Mouse (Mus musculus) heart, adult 8-10 months (tissue): ENCODE results near the gene Defa25. TPM values are rescaled to one million over a fixed set of nuclear protein-coding genes. Genes with fewer than 3 reads are reported as not detected.
"Not testable (repeated sequence)": the region's sequence is repeated elsewhere in the genome, so short reads cannot be mapped to it uniquely, and the experiment has no call there.

ENCODE experiments used
- DNase-seq: peaks from one replicate; pipeline ENCODE4 v3.0.0; 2022; ENCODE audit warnings: low spot score
- total RNA-seq, 4 experiments: library from RNA; stranded (reverse); gene quantifications; 2 replicates each; pipeline ENCODE4 v1.2.4; 2022

Gene Defa25
- total RNA-seq = not detected

- DNase-seq = not testable (repeated sequence)
These were observed at the start of gene Defa25 for GRCm38 (mm10) chr8:21084142-21084541. Gene Defa25 (plus strand): TSS chr8:21084442.

GRCm38 (mm10) chr8:21054747-21055146, 29.5 kb upstream of the Defa25 start, which contains the start of gene Defa23:
Gene Defa23 (plus strand): TSS chr8:21055047.
- not testable (repeated sequence) for DNase-seq

GRCm38 (mm10) chr8:21064738-21065137, 19.5 kb upstream of the Defa25 start, which contains the start of gene Defa35:
Gene Defa35 (plus strand): TSS chr8:21065038.
- not testable (repeated sequence) for DNase-seq

GRCm38 (mm10) chr8:21093106-21093505, 8.9 kb downstream of the Defa25 start:
- DNase-seq = no peak

GRCm38 (mm10) chr8:21095950-21096349, 11.7 kb downstream of the Defa25 start, which contains the start of gene Gm14851:
Gene Gm14851 (minus strand): TSS chr8:21096050.
- DNase-seq = not testable (repeated sequence)

GRCm38 (mm10) chr8:21134342-21134741, 50.1 kb downstream of the Defa25 start, which contains the start of gene Defa30:
Gene Defa30 (plus strand): TSS chr8:21134642.
- DNase-seq = not testable (repeated sequence)

Other genes starting within 250 kb of the Defa25 start
- not detected for gene Defb33, start 191.8 kb upstream of the Defa25 start, total RNA-seq
- gene Gm15056, start 181.8 kb upstream of the Defa25 start, total RNA-seq = not detected
- gene Gm6040, start 162.4 kb upstream of the Defa25 start, total RNA-seq = not detected
- gene AY761185, start 139.7 kb upstream of the Defa25 start, total RNA-seq = not detected
- gene Defa21, start 58.9 kb upstream of the Defa25 start, total RNA-seq = not detected
- not detected for gene Defa23, start 29.4 kb upstream of the Defa25 start, total RNA-seq
- not detected for gene Defa35, start 19.4 kb upstream of the Defa25 start, total RNA-seq
- gene Gm14851, start 11.6 kb downstream of the Defa25 start, total RNA-seq = not detected
- gene Defa30, start 50.2 kb downstream of the Defa25 start, total RNA-seq = not detected
- not detected for gene Defa22, start 77.8 kb downstream of the Defa25 start, total RNA-seq
- gene Defa31, start 107.2 kb downstream of the Defa25 start, total RNA-seq = not detected
- not detected for gene Gm15293, start 117.1 kb downstream of the Defa25 start, total RNA-seq
- not detected for gene Gm15292, start 165.3 kb downstream of the Defa25 start, total RNA-seq
- gene Defa27, start 231.1 kb downstream of the Defa25 start, total RNA-seq = not detected
- not detected for gene Defa29, start 242.6 kb downstream of the Defa25 start, total RNA-seq